8 mouse cellular contexts compared by ENCODE assay signal in genomic region chr5:145139571-145140519, GRCm38 (mm10). TPM values are rescaled to one million over a fixed set of nuclear protein-coding genes. Genes with fewer than 3 reads are reported as not detected.
A peak's percentile ranks its signal among the peaks of the same experiment; 100 is the strongest.
DNase-seq lines count a peak whose midpoint lies in the region; ATAC-seq and TF ChIP-seq lines count a peak whose summit lies in the region.

TSS of gene Pdap1 (minus strand) at chr5:145140238.
TSS of gene Bud31 (plus strand) at chr5:145140362.

- peak within 1 kb of the TSS; percentile 93 for H3K4me2 ChIP-seq in embryonic facial prominence, embryonic 14.5 days (ENCODE audit: low read depth, low read length)
- H3K4me2 ChIP-seq in limb, embryonic 14.5 days (replicated peaks; ENCODE audit: low read depth, low read length, severe bottlenecking), result peak within 1 kb of the TSS; percentile 76
- peak within 1 kb of the TSS; percentile 92 for H3K4me2 ChIP-seq in midbrain, postnatal 0 days (ENCODE audit: low read depth, low read length, poor library complexity, severe bottlenecking)

- H3K4me1 ChIP-seq in embryonic facial prominence, embryonic 14.5 days (ENCODE audit: control insufficient read depth, insufficient read depth, low read length), result peaks cover 12% of the 10 kb centered on the region
- peaks cover 10% of the 10 kb centered on the region for H3K4me1 ChIP-seq in limb, embryonic 14.5 days (ENCODE audit: control insufficient read depth, insufficient read depth, low read length)
- peaks cover 5% of the 10 kb centered on the region; the same call in 1 of the 2 replicates for H3K4me1 ChIP-seq in midbrain, postnatal 0 days (ENCODE audit: insufficient read depth, low read length)

- H3K9ac ChIP-seq in embryonic facial prominence, embryonic 14.5 days (ENCODE audit: low read depth, low read length), result peak within 1 kb of the TSS; percentile 92
- H3K9ac ChIP-seq in limb, embryonic 14.5 days (ENCODE audit: low read depth, low read length, severe bottlenecking), result peak within 1 kb of the TSS; percentile 82
- peak within 1 kb of the TSS; percentile 88 for H3K9ac ChIP-seq in midbrain, postnatal 0 days (replicated peaks; ENCODE audit: low read length, poor library complexity, severe bottlenecking)

- WGBS in embryonic facial prominence, embryonic 14.5 days, result under 1% methylated on average over 67 of the region's 84 CpGs
- WGBS in limb, embryonic 14.5 days, result 2% methylated on average over 76 of the region's 84 CpGs
- under 1% methylated on average over 78 of the region's 84 CpGs for WGBS in midbrain, postnatal 0 days

- H3K4me3 ChIP-seq in embryonic facial prominence, embryonic 14.5 days (ENCODE audit: low read depth, low read length), result peak within 1 kb of the TSS; percentile 96
- H3K4me3 ChIP-seq in limb, embryonic 14.5 days (replicated peaks; ENCODE audit: low read length), result peak within 1 kb of the TSS; percentile 84
- H3K4me3 ChIP-seq in midbrain, postnatal 0 days (ENCODE audit: low read depth, low read length), result peak within 1 kb of the TSS; percentile 91

- 0 out of 2 replicates have a peak, but pooled peaks have one; percentile 47 for TF ChIP-seq POLR2A in limb, embryonic 14.5 days (IDR thresholded peaks at IDR 0.05; ENCODE audit: borderline replicate concordance, extremely low read depth, insufficient read depth, insufficient read length)

- DNase-seq in 3T3-L1 (ENCODE audit: low read depth, low spot score), result peak; percentile 92
- DNase-seq in adrenal gland, postnatal 4 days (ENCODE audit: low spot score in 2 of 2), result peak; percentile 89 to 92
- DNase-seq in embryonic facial prominence, embryonic 14.5 days (ENCODE audit: low spot score), result peak; percentile 96
- DNase-seq in heart, adult 8-10 months (ENCODE audit: low spot score), result peak; percentile 96
- peak; percentile 96 for DNase-seq in kidney, adult 9 months
- peak; percentile 92 for DNase-seq in limb, embryonic 14.5 days (ENCODE audit: low spot score)
- DNase-seq in midbrain, postnatal 0 days (ENCODE audit: low spot score), result peak; percentile 95
- peak; percentile 88 to 91 for DNase-seq in spleen, postnatal 14 days (ENCODE audit: low spot score in 2 of 2)

- peak; percentile 94 for ATAC-seq in embryonic facial prominence, embryonic 14.5 days (ENCODE audit: low read depth)
- ATAC-seq in limb, embryonic 14.5 days (ENCODE audit: low FRiP score, low read depth), result peak; percentile 95
- ATAC-seq in midbrain, postnatal 0 days (ENCODE audit: low FRiP score), result peak; percentile 93

- H3K36me3 ChIP-seq in embryonic facial prominence, embryonic 14.5 days (ENCODE audit: control insufficient read depth, insufficient read depth, low read length), result peaks cover 57% of the 10 kb centered on the region
- H3K36me3 ChIP-seq in limb, embryonic 14.5 days (ENCODE audit: control insufficient read depth, insufficient read depth, low read length), result peaks cover 57% of the 10 kb centered on the region
- peaks cover 30% of the 10 kb centered on the region for H3K36me3 ChIP-seq in midbrain, postnatal 0 days (ENCODE audit: insufficient read depth, low read length)

- peak; percentile 33; the same call in 1 of the 2 replicates for TF ChIP-seq CTCF in midbrain, postnatal 0 days (IDR thresholded peaks at IDR 0.05)

- H3K27ac ChIP-seq in embryonic facial prominence, embryonic 14.5 days (replicated peaks; ENCODE audit: low read depth, low read length), result peak within 1 kb of the TSS; percentile 94
- H3K27ac ChIP-seq in limb, embryonic 14.5 days (replicated peaks; ENCODE audit: low read depth, low read length), result peak within 1 kb of the TSS; percentile 77
- peak within 1 kb of the TSS; percentile 89 for H3K27ac ChIP-seq in midbrain, postnatal 0 days (ENCODE audit: low read depth, low read length)

- no peaks in the 10 kb centered on the region for H3K27me3 ChIP-seq in embryonic facial prominence, embryonic 14.5 days (replicated peaks; ENCODE audit: control insufficient read depth, insufficient read depth, low read length)
- H3K27me3 ChIP-seq in limb, embryonic 14.5 days (ENCODE audit: control insufficient read depth, insufficient read depth, low read length), result no peaks in the 10 kb centered on the region
- no peaks in the 10 kb centered on the region for H3K27me3 ChIP-seq in midbrain, postnatal 0 days (ENCODE audit: insufficient read depth, low read length)

- H3K9me3 ChIP-seq in embryonic facial prominence, embryonic 14.5 days (ENCODE audit: control insufficient read depth, low read length), result no peaks in the 10 kb centered on the region
- no peaks in the 10 kb centered on the region for H3K9me3 ChIP-seq in limb, embryonic 14.5 days (ENCODE audit: control insufficient read depth, low read length)
- H3K9me3 ChIP-seq in midbrain, postnatal 0 days (ENCODE audit: low read length), result no peaks in the 10 kb centered on the region

RNA-seq across cellular contexts. Expression of gene Pdap1, which starts in this region (rescaled TPM):
- 100 to 1,000 TPM; 106 to 108 TPM for total RNA-seq in adrenal gland, postnatal 4 days (2021)
- polyA plus RNA-seq in embryonic facial prominence, embryonic 14.5 days (2014; fragmentation: Nextera tagmentation; extraction: Ambion mirVana), result 84.2 and 97.1 TPM in 2 replicates
- total RNA-seq in heart, adult 8-10 months (2022), result 10 to 100 TPM; 30.2 to 50.2 (median 42.8) TPM
- 60.3 and 114 TPM in 2 replicates for polyA plus RNA-seq in limb, embryonic 14.5 days (2012; rRNA removed)
- polyA plus RNA-seq in limb, embryonic 14.5 days (2014; fragmentation: Nextera tagmentation; extraction: Ambion mirVana), result 91.5 and 99.3 TPM in 2 replicates
- 47.7 TPM in 2 replicates for total RNA-seq in midbrain, postnatal 0 days (2014; rRNA removed)
- polyA plus RNA-seq in midbrain, postnatal 0 days (2015; fragmentation: Nextera tagmentation; extraction: Ambion mirVana), result 120 and 141 TPM in 2 replicates

RNA-seq across cellular contexts. Expression of gene Bud31, which starts in this region (rescaled TPM):
- total RNA-seq in adrenal gland, postnatal 4 days (2021), result 100 to 1,000 TPM; 106 to 113 TPM
- 177 and 182 TPM in 2 replicates for polyA plus RNA-seq in embryonic facial prominence, embryonic 14.5 days (2014; fragmentation: Nextera tagmentation; extraction: Ambion mirVana)
- total RNA-seq in heart, adult 8-10 months (2022), result 10 to 100 TPM; 53.1 to 60.7 (median 57.3) TPM
- 116 and 147 TPM in 2 replicates for polyA plus RNA-seq in limb, embryonic 14.5 days (2012; rRNA removed)
- 191 and 197 TPM in 2 replicates for polyA plus RNA-seq in limb, embryonic 14.5 days (2014; fragmentation: Nextera tagmentation; extraction: Ambion mirVana)
- total RNA-seq in midbrain, postnatal 0 days (2014; rRNA removed), result 80.7 and 98.1 TPM in 2 replicates
- polyA plus RNA-seq in midbrain, postnatal 0 days (2015; fragmentation: Nextera tagmentation; extraction: Ambion mirVana), result 151 and 158 TPM in 2 replicates

Comparison
In these comparisons a context has a peak if more than half of its experiments do, and no peak if none do; other contexts are left out.
1. Peak in every context shown above with its lines: DNase-seq, ATAC-seq, H3K4me3 ChIP-seq and H3K27ac ChIP-seq.